Comparison of ENCODE assay signal across 8 mouse cellular contexts in genomic region chr2:57616525-57617225, GRCm38 (mm10).
A peak's percentile ranks its signal among the peaks of the same experiment; 100 is the strongest.
DNase-seq lines count a peak whose midpoint lies in the region; ATAC-seq lines count a peak whose summit lies in the region.

No protein-coding gene starts in this region.

- no peaks in the 10 kb centered on the region for H3K9me3 ChIP-seq in lung, embryonic 15.5 days
- no peaks in the 10 kb centered on the region for H3K9me3 ChIP-seq in embryonic facial prominence, embryonic 15.5 days (replicated peaks)
- H3K9me3 ChIP-seq in kidney, embryonic 16.5 days (ENCODE audit: low read length), result no peaks in the 10 kb centered on the region
- H3K9me3 ChIP-seq in midbrain, embryonic 15.5 days, result no peaks in the 10 kb centered on the region

- no peaks in the 10 kb centered on the region for H3K36me3 ChIP-seq in lung, embryonic 15.5 days
- H3K36me3 ChIP-seq in embryonic facial prominence, embryonic 15.5 days, result no peaks in the 10 kb centered on the region
- H3K36me3 ChIP-seq in kidney, embryonic 16.5 days (ENCODE audit: insufficient read depth, low read length), result no peaks in the 10 kb centered on the region
- H3K36me3 ChIP-seq in midbrain, embryonic 15.5 days (replicated peaks), result no peaks in the 10 kb centered on the region

- H3K27ac ChIP-seq in lung, embryonic 15.5 days, result no peak overlapping the region
- H3K27ac ChIP-seq in embryonic facial prominence, embryonic 15.5 days (replicated peaks), result no peak overlapping the region
- no peak overlapping the region for H3K27ac ChIP-seq in kidney, embryonic 16.5 days (ENCODE audit: low read length)
- no peak overlapping the region for H3K27ac ChIP-seq in midbrain, embryonic 15.5 days

- peak overlapping the region; percentile 31 for H3K4me3 ChIP-seq in lung, embryonic 15.5 days
- H3K4me3 ChIP-seq in embryonic facial prominence, embryonic 15.5 days (replicated peaks), result peak overlapping the region; percentile 29
- peak overlapping the region; percentile 40 for H3K4me3 ChIP-seq in kidney, embryonic 16.5 days (ENCODE audit: low read length)
- peak overlapping the region; percentile 37 for H3K4me3 ChIP-seq in midbrain, embryonic 15.5 days

- H3K4me2 ChIP-seq in lung, embryonic 15.5 days, result peak overlapping the region; percentile 57
- H3K4me2 ChIP-seq in embryonic facial prominence, embryonic 15.5 days (replicated peaks), result peak overlapping the region; percentile 52
- peak overlapping the region; percentile 64 for H3K4me2 ChIP-seq in kidney, embryonic 16.5 days (replicated peaks; ENCODE audit: low read depth, low read length)
- H3K4me2 ChIP-seq in midbrain, embryonic 15.5 days, result peak overlapping the region; percentile 61

- no peaks in the 10 kb centered on the region for H3K27me3 ChIP-seq in lung, embryonic 15.5 days
- H3K27me3 ChIP-seq in embryonic facial prominence, embryonic 15.5 days, result no peaks in the 10 kb centered on the region; the same call in 1 of the 2 replicates
- H3K27me3 ChIP-seq in kidney, embryonic 16.5 days (ENCODE audit: insufficient read depth, low read length), result no peaks in the 10 kb centered on the region; the same call in 1 of the 2 replicates
- no peaks in the 10 kb centered on the region for H3K27me3 ChIP-seq in midbrain, embryonic 15.5 days (replicated peaks)

- DNase-seq in lung, adult 18-20 months, result no peak
- no peak for DNase-seq in left cerebral cortex, adult 8-10 months (ENCODE audit: low spot score in 2 of 2)
- no peak for DNase-seq in right cerebral cortex, postnatal 4 days
- no peak for DNase-seq in lung, postnatal 14 days

- no peak overlapping the region; the same call in 1 of the 2 replicates for H3K9ac ChIP-seq in lung, embryonic 15.5 days
- no peak overlapping the region for H3K9ac ChIP-seq in embryonic facial prominence, embryonic 15.5 days
- H3K9ac ChIP-seq in kidney, embryonic 16.5 days (replicated peaks; ENCODE audit: low read length), result no peak overlapping the region; the same call in 1 of the 2 replicates
- peak overlapping the region; percentile 35; the same call in 1 of the 2 replicates for H3K9ac ChIP-seq in midbrain, embryonic 15.5 days

- ATAC-seq in lung, embryonic 15.5 days (ENCODE audit: borderline replicate concordance, extremely low read depth, low FRiP score, low TSS enrichment), result no peak
- no peak for ATAC-seq in embryonic facial prominence, embryonic 15.5 days (ENCODE audit: insufficient number of reproducible peaks, low FRiP score, low TSS enrichment, low read depth)
- peak; percentile 46; the same call in 1 of the 2 replicates for ATAC-seq in kidney, embryonic 16.5 days (ENCODE audit: low FRiP score, low TSS enrichment)
- ATAC-seq in midbrain, embryonic 15.5 days (replicated peaks), result peak; percentile 48

- 4% methylated on average over 19 of the region's 19 CpGs for WGBS in lung, embryonic 15.5 days
- 4% methylated on average over 19 of the region's 19 CpGs for WGBS in embryonic facial prominence, embryonic 15.5 days
- WGBS in kidney, embryonic 16.5 days, result 2% methylated on average over 19 of the region's 19 CpGs
- WGBS in midbrain, embryonic 15.5 days, result under 1% methylated on average over 19 of the region's 19 CpGs

- no peaks in the 10 kb centered on the region for H3K4me1 ChIP-seq in lung, embryonic 15.5 days
- no peaks in the 10 kb centered on the region for H3K4me1 ChIP-seq in embryonic facial prominence, embryonic 15.5 days
- H3K4me1 ChIP-seq in kidney, embryonic 16.5 days (ENCODE audit: insufficient read depth, low read length), result no peaks in the 10 kb centered on the region
- H3K4me1 ChIP-seq in midbrain, embryonic 15.5 days, result peaks cover 11% of the 10 kb centered on the region

Comparison
In these comparisons a context has a peak if more than half of its experiments do, and no peak if none do; other contexts are left out.
1. ATAC-seq: peak in kidney, embryonic 16.5 days (single experiment) and midbrain, embryonic 15.5 days (single experiment); none in lung, embryonic 15.5 days (single experiment) and embryonic facial prominence, embryonic 15.5 days (single experiment).
2. Peak in every context shown above with its lines, with median percentiles within 50 percentile points of each other: H3K4me2 ChIP-seq and H3K4me3 ChIP-seq.